Mouse (Mus musculus): ENCODE results near the gene Tent5c. TPM values are rescaled to one million over a fixed set of nuclear protein-coding genes. Genes with fewer than 3 reads are reported as not detected.

Gene Tent5c
- polyA plus RNA-seq, 1 experiment: 0.67 TPM

DNA sequence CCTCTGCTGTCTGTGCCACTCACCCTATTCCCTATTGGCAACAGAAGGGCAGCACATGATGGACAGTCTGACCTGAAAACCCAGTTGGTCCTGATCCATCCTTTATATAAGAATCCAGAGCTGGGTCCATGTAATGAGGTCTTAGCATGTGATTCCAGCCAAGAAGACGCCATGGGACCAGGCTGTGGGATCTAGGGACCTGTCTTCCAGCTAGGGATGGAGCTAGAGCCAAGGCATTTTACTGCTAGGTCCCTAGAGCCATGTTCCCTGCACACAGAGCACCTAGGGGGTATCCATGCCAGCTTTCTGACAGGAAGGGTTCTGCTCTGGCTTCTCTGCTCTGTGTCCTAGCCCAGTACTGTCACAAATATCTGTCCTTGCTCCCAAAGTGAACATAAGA lies 58.4 kb downstream of the Tent5c start:
- no peaks in the 10 kb centered on the region for H3K4me1 ChIP-seq (ENCODE audit: control insufficient read depth, insufficient read depth, low read length)
- H3K9ac ChIP-seq (ENCODE audit: low read depth, poor library complexity, severe bottlenecking): no peak overlapping the region
- no peaks in the 10 kb centered on the region for H3K36me3 ChIP-seq (ENCODE audit: control insufficient read depth, insufficient read depth, low read length, poor library complexity, severe bottlenecking)
- no peaks in the 10 kb centered on the region for H3K9me3 ChIP-seq (replicated peaks; ENCODE audit: control insufficient read depth, insufficient read depth, low read length, poor library complexity, severe bottlenecking)
- H3K27me3 ChIP-seq (ENCODE audit: control insufficient read depth, insufficient read depth, low read length, poor library complexity, severe bottlenecking): no peaks in the 10 kb centered on the region
- TF ChIP-seq CTCF (IDR thresholded peaks at IDR 0.05; ENCODE audit: low read depth, low read length) (no peak), POLR2A (IDR thresholded peaks at IDR 0.05; ENCODE audit: insufficient read depth, low read length) (no peak), EP300 (IDR thresholded peaks at IDR 0.05; ENCODE audit: insufficient read depth, low read depth, low read length) (no peak)
- no peak overlapping the region for H3K27ac ChIP-seq (ENCODE audit: insufficient read depth, low read length)
- H3K4me3 ChIP-seq (ENCODE audit: low read depth, low read length): no peak overlapping the region

DNA sequence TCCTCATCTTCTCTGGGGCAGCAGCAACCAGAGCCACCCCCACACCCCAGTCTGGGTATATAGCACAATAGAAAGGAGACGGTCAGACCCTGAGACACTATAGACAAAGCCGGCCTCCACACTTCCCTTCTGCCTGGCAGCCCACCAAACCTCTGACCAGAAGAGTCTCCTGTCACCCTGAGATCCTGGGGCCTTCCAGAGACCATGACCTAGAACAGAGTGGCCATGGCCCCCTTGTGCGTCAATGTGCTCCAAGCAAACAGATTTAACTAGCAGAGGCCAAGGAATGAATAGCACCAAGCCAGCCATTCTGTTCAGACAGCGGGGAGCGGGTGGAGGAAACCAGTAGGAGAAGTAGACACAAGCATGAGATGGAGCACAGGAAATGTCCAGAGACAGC lies 59.0 kb downstream of the Tent5c start:
- TF ChIP-seq CTCF (IDR thresholded peaks at IDR 0.05; ENCODE audit: low read depth, low read length): no peak
- no peak for TF ChIP-seq POLR2A (IDR thresholded peaks at IDR 0.05; ENCODE audit: insufficient read depth, low read length)
- TF ChIP-seq EP300 (IDR thresholded peaks at IDR 0.05; ENCODE audit: insufficient read depth, low read depth, low read length): no peak
- Histone ChIP-seq H3K9ac (ENCODE audit: low read depth, poor library complexity, severe bottlenecking) (no peak overlapping the region), H3K4me1 (ENCODE audit: control insufficient read depth, insufficient read depth, low read length) (no peaks in the 10 kb centered on the region), H3K36me3 (ENCODE audit: control insufficient read depth, insufficient read depth, low read length, poor library complexity, severe bottlenecking) (no peaks in the 10 kb centered on the region), H3K27me3 (ENCODE audit: control insufficient read depth, insufficient read depth, low read length, poor library complexity, severe bottlenecking) (no peaks in the 10 kb centered on the region), H3K9me3 (replicated peaks; ENCODE audit: control insufficient read depth, insufficient read depth, low read length, poor library complexity, severe bottlenecking) (no peaks in the 10 kb centered on the region), H3K27ac (ENCODE audit: insufficient read depth, low read length) (no peak overlapping the region), H3K4me3 (ENCODE audit: low read depth, low read length) (no peak overlapping the region)

DNA sequence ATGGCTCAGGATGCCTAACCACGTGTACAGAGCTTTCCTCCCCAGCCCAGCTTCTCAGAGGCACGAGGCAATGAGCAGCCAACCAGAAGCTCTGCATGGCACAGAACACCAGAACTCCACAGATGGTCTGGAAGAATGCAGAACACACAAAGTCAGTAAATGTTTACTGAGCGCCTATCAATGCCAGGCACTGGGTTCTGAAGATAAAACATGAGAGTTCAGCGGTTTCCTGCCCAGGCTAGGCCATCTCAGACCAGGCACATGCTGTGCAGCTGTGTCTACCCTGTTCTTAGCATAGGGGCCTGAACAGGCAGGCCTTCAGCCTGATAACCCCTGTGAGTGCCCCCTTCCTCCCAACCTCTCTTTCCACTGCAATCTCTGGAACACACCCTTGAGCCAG lies 59.5 kb downstream of the Tent5c start:
- Histone ChIP-seq H3K4me3 (ENCODE audit: low read depth, low read length) (no peak overlapping the region), H3K27ac (ENCODE audit: insufficient read depth, low read length) (no peak overlapping the region), H3K27me3 (ENCODE audit: control insufficient read depth, insufficient read depth, low read length, poor library complexity, severe bottlenecking) (no peaks in the 10 kb centered on the region), H3K9me3 (replicated peaks; ENCODE audit: control insufficient read depth, insufficient read depth, low read length, poor library complexity, severe bottlenecking) (no peaks in the 10 kb centered on the region), H3K9ac (ENCODE audit: low read depth, poor library complexity, severe bottlenecking) (no peak overlapping the region), H3K36me3 (ENCODE audit: control insufficient read depth, insufficient read depth, low read length, poor library complexity, severe bottlenecking) (no peaks in the 10 kb centered on the region), H3K4me1 (ENCODE audit: control insufficient read depth, insufficient read depth, low read length) (no peaks in the 10 kb centered on the region)
- TF ChIP-seq EP300 (IDR thresholded peaks at IDR 0.05; ENCODE audit: insufficient read depth, low read depth, low read length) (no peak), CTCF (IDR thresholded peaks at IDR 0.05; ENCODE audit: low read depth, low read length) (no peak), POLR2A (IDR thresholded peaks at IDR 0.05; ENCODE audit: insufficient read depth, low read length) (no peak)

DNA sequence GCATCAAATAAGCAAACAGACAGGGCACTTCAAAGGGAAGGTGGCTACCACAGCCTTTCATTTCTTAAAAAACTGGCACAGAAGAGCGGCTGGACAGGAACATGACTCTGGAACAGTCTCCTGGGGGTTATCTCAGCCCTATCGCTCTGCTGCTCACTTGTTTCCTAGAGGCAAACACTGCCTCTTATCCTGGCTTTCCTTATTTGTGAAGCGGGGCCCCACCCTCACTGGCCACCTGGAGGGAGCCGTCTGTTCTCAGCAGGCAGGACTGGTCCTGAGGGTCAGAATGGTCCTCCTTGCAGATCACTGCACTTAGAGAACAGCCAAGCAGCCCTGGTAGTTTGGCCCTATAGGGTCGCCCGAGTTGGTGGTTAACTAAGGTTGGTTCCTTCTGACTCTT lies 61.6 kb downstream of the Tent5c start:
- H3K9ac ChIP-seq (ENCODE audit: low read depth, poor library complexity, severe bottlenecking): no peak overlapping the region
- TF ChIP-seq EP300 (IDR thresholded peaks at IDR 0.05; ENCODE audit: insufficient read depth, low read depth, low read length) (no peak), POLR2A (IDR thresholded peaks at IDR 0.05; ENCODE audit: insufficient read depth, low read length) (no peak), CTCF (IDR thresholded peaks at IDR 0.05; ENCODE audit: low read depth, low read length) (no peak)
- H3K27ac ChIP-seq (ENCODE audit: insufficient read depth, low read length): no peak overlapping the region
- no peaks in the 10 kb centered on the region for H3K27me3 ChIP-seq (ENCODE audit: control insufficient read depth, insufficient read depth, low read length, poor library complexity, severe bottlenecking)
- no peaks in the 10 kb centered on the region for H3K36me3 ChIP-seq (ENCODE audit: control insufficient read depth, insufficient read depth, low read length, poor library complexity, severe bottlenecking)
- no peak overlapping the region for H3K4me3 ChIP-seq (ENCODE audit: low read depth, low read length)
- H3K9me3 ChIP-seq (replicated peaks; ENCODE audit: control insufficient read depth, insufficient read depth, low read length, poor library complexity, severe bottlenecking): no peaks in the 10 kb centered on the region
- H3K4me1 ChIP-seq (ENCODE audit: control insufficient read depth, insufficient read depth, low read length): no peaks in the 10 kb centered on the region

DNA sequence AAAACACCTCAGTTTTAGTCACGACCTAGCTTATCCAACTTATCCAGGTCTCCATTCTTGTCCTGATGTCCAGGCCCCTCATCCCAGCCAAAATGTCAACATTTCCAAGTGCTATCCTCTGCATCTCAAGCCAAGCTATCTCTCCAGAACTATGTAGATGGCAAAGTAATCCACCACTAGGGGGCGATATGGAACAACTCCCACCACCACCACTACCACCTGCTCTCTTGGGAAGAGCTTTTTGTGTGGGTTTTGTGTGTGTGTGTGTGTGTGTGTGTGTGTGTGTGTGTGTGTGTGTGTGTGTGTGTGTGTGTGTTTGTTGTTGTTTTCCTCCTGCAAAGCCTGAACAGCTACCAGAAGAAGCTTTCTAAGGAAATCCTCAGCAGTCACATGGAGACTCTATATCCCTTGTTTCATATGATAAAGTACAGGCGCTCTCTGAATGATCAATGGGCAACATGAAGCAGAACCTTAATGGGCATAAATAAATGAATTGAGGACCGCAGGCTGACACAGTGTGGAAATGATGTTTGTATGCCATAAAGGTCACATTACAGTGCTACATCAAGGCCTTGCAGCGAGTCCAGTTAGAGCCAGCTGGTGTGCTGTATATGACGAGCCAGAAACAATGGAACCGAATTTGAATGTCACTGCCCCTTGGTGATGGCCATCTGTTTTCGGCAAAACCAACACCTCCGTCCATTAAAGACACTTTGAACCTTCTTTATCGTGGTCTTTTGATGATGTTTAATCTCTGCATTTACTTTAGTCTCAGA lies 66.5 kb downstream of the Tent5c start:
- no peaks in the 10 kb centered on the region for H3K36me3 ChIP-seq (ENCODE audit: control insufficient read depth, insufficient read depth, low read length, poor library complexity, severe bottlenecking)

DNA sequence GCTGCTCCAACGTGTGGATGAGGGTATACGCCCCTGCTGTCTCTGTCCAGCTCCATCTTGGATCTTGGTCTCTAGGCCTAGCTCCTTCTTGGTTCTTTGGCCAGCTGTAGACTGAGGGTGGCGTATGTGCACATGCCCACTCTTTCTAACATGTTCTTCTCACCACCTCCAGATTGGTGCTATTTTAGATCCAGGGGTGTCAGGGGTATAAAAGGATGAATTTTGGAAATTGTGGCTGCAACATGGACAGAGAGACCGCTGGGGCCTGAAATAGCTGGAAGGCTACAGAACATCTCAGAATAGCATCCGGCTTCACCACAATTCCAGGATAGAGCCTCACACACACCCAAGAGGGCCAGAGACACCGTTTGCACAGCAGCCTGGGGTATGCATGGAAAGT lies 67.8 kb downstream of the Tent5c start:
- TF ChIP-seq EP300 (IDR thresholded peaks at IDR 0.05; ENCODE audit: insufficient read depth, low read depth, low read length) (no peak), CTCF (IDR thresholded peaks at IDR 0.05; ENCODE audit: low read depth, low read length) (no peak), POLR2A (IDR thresholded peaks at IDR 0.05; ENCODE audit: insufficient read depth, low read length) (no peak)
- H3K27ac ChIP-seq (ENCODE audit: insufficient read depth, low read length): peak overlapping the region; percentile 3; the same call in 1 of the 2 replicates
- H3K9ac ChIP-seq (ENCODE audit: low read depth, poor library complexity, severe bottlenecking): no peak overlapping the region
- H3K36me3 ChIP-seq (ENCODE audit: control insufficient read depth, insufficient read depth, low read length, poor library complexity, severe bottlenecking): no peaks in the 10 kb centered on the region
- no peak overlapping the region for H3K4me3 ChIP-seq (ENCODE audit: low read depth, low read length)
- no peaks in the 10 kb centered on the region for H3K27me3 ChIP-seq (ENCODE audit: control insufficient read depth, insufficient read depth, low read length, poor library complexity, severe bottlenecking)
- H3K9me3 ChIP-seq (replicated peaks; ENCODE audit: control insufficient read depth, insufficient read depth, low read length, poor library complexity, severe bottlenecking): no peaks in the 10 kb centered on the region
- H3K4me1 ChIP-seq (ENCODE audit: control insufficient read depth, insufficient read depth, low read length): peaks cover 9% of the 10 kb centered on the region

More for the DNA sequence above, 66.5 kb downstream of the Tent5c start:
- peaks cover 8% of the 10 kb centered on the region for H3K4me1 ChIP-seq (ENCODE audit: control insufficient read depth, insufficient read depth, low read length)
- H3K27ac ChIP-seq (ENCODE audit: insufficient read depth, low read length): no peak overlapping the region
- no peaks in the 10 kb centered on the region for H3K9me3 ChIP-seq (replicated peaks; ENCODE audit: control insufficient read depth, insufficient read depth, low read length, poor library complexity, severe bottlenecking)
- no peak overlapping the region for H3K9ac ChIP-seq (ENCODE audit: low read depth, poor library complexity, severe bottlenecking)
- no peak overlapping the region for H3K4me3 ChIP-seq (ENCODE audit: low read depth, low read length)
- no peaks in the 10 kb centered on the region for H3K27me3 ChIP-seq (ENCODE audit: control insufficient read depth, insufficient read depth, low read length, poor library complexity, severe bottlenecking)
- TF ChIP-seq CTCF (IDR thresholded peaks at IDR 0.05; ENCODE audit: low read depth, low read length): no peak
- peak; percentile 70 for TF ChIP-seq EP300 (IDR thresholded peaks at IDR 0.05; ENCODE audit: insufficient read depth, low read depth, low read length)
